Mouse (Mus musculus) lung, postnatal 14 days (tissue): Measurements from ENCODE around the gene Klra3.
"Not testable (repeated sequence)": the region's sequence is repeated elsewhere in the genome, so short reads cannot be mapped to it uniquely, and the experiment has no call there.

Source experiments
- DNase-seq: peaks from one replicate; pipeline ENCODE4 v3.0.0; 2021

Gene Klra3

GRCm38 (mm10) chr6:130337411-130337810 is at the start of gene Klra3:
Gene Klra3, minus strand, starts transcription at chr6:130337574.
- DNase-seq, result no peak

DNA sequence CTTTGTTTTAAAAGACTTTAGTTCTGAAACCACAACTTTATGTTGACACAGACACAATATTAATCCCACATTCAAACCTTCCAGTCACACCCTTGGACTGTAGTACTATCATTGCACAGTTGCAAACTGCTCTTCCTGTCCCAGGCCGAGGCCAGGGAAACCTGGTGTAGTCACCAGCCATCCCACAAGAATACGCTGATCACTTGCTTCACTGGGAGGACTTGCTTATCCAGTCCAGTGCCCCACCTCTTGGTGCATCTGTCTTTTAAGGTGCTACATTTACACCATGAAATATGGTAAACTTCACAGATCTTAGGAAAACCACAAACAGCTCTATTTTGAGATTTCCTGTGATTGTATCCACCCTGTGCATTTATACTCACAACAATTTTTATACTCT is 49.4 kb upstream of the Klra3 start, which contains the start of gene Klra1:
Gene Klra1, minus strand, starts transcription at position 125 of the 400 bp plus-strand sequence.
- no peak for DNase-seq

DNA sequence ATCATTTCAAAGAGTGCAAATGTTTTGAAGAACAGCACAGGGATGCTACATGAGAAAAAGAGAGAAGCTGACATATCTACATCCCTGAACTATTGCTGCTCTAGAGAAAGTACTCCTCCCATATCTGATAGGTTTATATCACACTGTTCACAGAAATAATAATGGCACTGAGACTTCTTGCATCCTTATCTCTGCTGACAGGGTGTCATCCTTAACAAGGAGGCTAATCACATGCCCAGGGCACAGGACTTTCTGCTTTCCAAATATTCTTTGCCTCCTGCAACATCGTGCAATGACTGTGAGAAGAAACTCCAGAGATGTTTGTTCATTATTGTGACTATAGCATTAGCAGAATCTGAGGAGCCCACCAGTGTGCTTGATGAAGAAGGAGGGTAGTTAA is 48.4 kb upstream of the Klra3 start:
- no peak for DNase-seq

DNA sequence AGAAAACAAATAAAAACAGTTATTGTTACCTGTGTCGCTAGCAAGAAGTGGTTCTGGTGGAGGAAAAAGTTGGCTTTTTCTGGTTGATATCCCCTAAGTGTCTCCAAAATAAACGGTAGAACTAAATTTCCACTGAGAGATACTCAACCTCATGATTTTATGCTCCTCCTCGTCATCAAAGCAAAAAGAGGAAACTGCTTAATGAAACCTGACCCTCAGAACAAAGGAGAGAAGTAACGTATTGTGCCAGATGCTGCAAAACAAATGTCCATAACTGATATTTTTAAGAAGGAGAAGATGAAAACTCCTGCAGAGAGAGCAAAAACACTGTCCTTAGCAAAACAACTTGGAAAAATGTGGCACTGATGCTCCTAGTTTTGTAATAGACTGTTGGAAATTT is 45.0 kb upstream of the Klra3 start:
- no peak for DNase-seq

DNA sequence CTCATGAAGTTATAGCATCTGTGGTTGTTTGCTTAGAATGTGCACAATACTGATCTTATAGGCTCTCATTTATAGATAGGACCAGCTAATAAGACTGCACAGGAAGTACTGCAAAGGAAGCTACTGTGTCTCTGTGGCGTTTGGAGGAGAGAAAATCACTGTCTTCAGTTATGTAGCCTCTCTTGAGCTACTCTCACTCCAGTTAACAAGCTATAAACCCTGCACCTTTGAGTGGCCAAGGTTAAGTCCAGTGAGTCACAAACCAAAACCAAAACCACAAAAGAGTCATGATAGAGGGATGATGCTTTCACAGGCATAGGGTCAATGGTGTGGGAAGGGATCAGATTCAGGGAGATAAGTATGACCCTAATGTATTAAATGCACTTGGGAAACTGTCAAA is 8.0 kb upstream of the Klra3 start:
- DNase-seq, result not testable (repeated sequence)

DNA sequence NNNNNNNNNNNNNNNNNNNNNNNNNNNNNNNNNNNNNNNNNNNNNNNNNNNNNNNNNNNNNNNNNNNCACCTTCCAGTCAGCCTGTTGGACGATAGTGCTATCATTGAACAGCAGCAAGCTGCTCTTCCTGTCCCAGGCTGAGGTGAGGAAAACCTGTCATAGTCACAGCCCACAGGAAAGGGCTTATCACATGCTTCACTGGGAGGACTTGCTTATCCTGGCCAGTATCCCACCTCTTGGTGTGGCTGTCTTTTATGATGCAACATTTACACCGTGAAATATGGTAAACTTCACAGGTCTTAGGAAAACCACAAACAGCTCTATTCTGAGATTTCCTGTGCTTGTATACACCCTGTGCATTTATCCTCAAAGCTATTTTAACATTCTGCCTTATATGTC is 4.6 kb upstream of the Klra3 start:
- DNase-seq, result not testable (repeated sequence)

GRCm38 (mm10) chr6:130287984-130288649 is 49.3 kb downstream of the Klra3 start:
- no peak for DNase-seq

DNA sequence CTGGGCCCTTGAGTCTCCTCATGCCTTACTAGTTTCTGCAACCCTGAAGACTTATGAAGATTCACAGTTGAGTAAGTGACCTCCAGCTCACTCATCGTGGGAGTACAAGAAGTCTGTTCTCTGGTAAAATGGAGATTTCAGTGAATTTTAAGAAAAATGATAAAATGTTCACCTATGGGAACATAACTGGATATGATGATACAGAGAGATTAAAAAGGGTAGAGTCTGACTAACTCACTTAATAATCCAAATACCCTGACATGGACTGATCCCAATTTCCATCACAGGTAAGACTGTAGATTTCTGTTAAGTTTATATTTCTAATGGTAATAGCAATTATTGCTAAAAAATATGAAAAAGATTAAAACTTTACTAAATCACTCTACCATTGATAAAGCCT is 55.5 kb downstream of the Klra3 start, which contains the start of gene Klra10:
Gene Klra10, minus strand, starts transcription at position 101 of the 400 bp plus-strand sequence.
- not testable (repeated sequence) for DNase-seq
